Mouse (Mus musculus) cerebellum, adult 2 months (tissue): Measurements from ENCODE around the gene Nptn. TPM values are rescaled to one million over a fixed set of nuclear protein-coding genes. Genes with fewer than 3 reads are reported as not detected.

ENCODE experiments used
- DNase-seq, 2 experiments: peaks; one replicate each; pipeline ENCODE4 v3.0.0; 2021
- H3K27ac ChIP-seq: fragments of 200-500 bp; 2 replicates; pipeline ENCODE4 v1.5.1; 2012; ENCODE audit warnings: low read length, control low read depth, inconsistent platforms; ENCODE audit not compliant: insufficient read depth
- H3K27me3 ChIP-seq: fragments of 200-500 bp; 2 replicates; pipeline ENCODE4 v1.6.1; 2012; ENCODE audit warnings: inconsistent platforms, mild to moderate bottlenecking, low read length, moderate library complexity; ENCODE audit not compliant: control insufficient read depth, insufficient read depth
- H3K4me1 ChIP-seq: fragments of 200-500 bp; 2 replicates; pipeline ENCODE4 v1.6.1; 2011; ENCODE audit warnings: low read length; ENCODE audit not compliant: control insufficient read depth, insufficient read depth
- H3K4me3 ChIP-seq: fragments of 200-500 bp; replicated peaks from 2 replicates; pipeline ENCODE3; 2011; ENCODE audit warnings: mild to moderate bottlenecking, low read depth, low read length, control low read depth; ENCODE audit not compliant: insufficient read depth
- CTCF ChIP-seq: fragments of 200-500 bp; IDR thresholded peaks from 2 replicates; pipeline ENCODE4 v1.5.1; 2011; ENCODE audit warnings: low read depth, mild to moderate bottlenecking, control low read depth, low read length, moderate library complexity, borderline replicate concordance; ENCODE audit not compliant: insufficient read depth
- POLR2A ChIP-seq: fragments of 200-500 bp; IDR thresholded peaks from 2 replicates; pipeline ENCODE4 v1.6.1; 2011; ENCODE audit warnings: low read length, control low read depth, borderline replicate concordance; ENCODE audit not compliant: insufficient read depth
- WGBS: fragments of 180-500 bp; shearing (Covaris S2); methylation state at CpG from one replicate; pipeline ENCODE4 v1.1.7; 2018; 5-methylcytosine and 5-hydroxymethylcytosine counted together
- polyA plus RNA-seq: library from polyadenylated mRNA; depleted of rRNA; stranded (reverse); fragments of >200 nt; gene quantifications from 2 replicates; pipeline ENCODE4 v1.2.3, GENCODE M21; 2012

Nptn gene
- polyA plus RNA-seq, 1 experiment = 1,284 TPM

GRCm38 (mm10) chr9:58667244-58667643 lies 85.2 kb downstream of the Nptn start:
- Histone ChIP-seq H3K4me3 (no peak overlapping the region), H3K4me1 (0 out of 2 replicates have a peak, but pooled peaks cover 4% of the 10 kb centered on the region), H3K27ac (no peak overlapping the region), H3K27me3 (no peaks in the 10 kb centered on the region)
- DNase-seq = no peak
- WGBS = 90% methylated on average over 9 of the region's 9 CpGs
- TF ChIP-seq CTCF (no peak), POLR2A (no peak)

DNA sequence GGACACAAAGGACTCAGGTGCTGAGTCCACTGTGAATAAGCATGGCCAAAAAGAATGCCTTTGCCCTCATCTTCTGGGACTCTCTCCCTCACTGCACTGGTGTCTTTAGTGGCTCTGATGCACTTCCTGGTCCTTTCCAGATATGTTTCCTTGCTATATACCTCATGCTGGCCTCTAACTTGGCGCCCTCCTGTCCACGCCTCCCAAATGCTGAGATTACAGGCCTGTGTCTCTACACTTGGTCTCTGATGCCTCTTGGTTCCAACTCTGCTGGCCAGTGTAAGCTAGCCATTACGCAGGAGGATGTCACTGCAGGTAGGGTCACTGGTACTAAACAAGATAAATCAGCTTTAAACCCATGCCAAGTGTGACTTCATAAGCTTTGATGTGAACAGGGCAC lies 86.1 kb downstream of the Nptn start:
- 95% methylated on average over 3 of the region's 3 CpGs for WGBS
- no peak overlapping the region for H3K27ac ChIP-seq
- 0 out of 2 replicates have a peak, but pooled peaks cover 4% of the 10 kb centered on the region for H3K4me1 ChIP-seq
- TF ChIP-seq CTCF (no peak), POLR2A (no peak)
- H3K27me3 ChIP-seq = no peaks in the 10 kb centered on the region
- no peak for DNase-seq
- no peak overlapping the region for H3K4me3 ChIP-seq

GRCm38 (mm10) chr9:58669071-58669470 lies 87.0 kb downstream of the Nptn start:
- 12% methylated on average over 3 of the region's 3 CpGs for WGBS
- no peak overlapping the region for H3K27ac ChIP-seq
- peak in 1 of 2 experiments; percentile 65 for DNase-seq
- no peaks in the 10 kb centered on the region for H3K27me3 ChIP-seq
- H3K4me3 ChIP-seq = no peak overlapping the region
- H3K4me1 ChIP-seq = 0 out of 2 replicates have a peak, but pooled peaks cover 4% of the 10 kb centered on the region
- no peak for TF ChIP-seq POLR2A
- no peak for TF ChIP-seq CTCF

- Histone ChIP-seq H3K4me1 (0 out of 2 replicates have a peak, but pooled peaks cover 4% of the 10 kb centered on the region), H3K27ac (no peak overlapping the region), H3K27me3 (no peaks in the 10 kb centered on the region), H3K4me3 (no peak overlapping the region)
- TF ChIP-seq CTCF (no peak), POLR2A (no peak)
- no peak for DNase-seq
- whole genome bisulfite sequencing = 91% methylated on average over 6 of the region's 6 CpGs
Measured at GRCm38 (mm10) chr9:58669819-58670218, 87.8 kb downstream of the Nptn start.

DNA sequence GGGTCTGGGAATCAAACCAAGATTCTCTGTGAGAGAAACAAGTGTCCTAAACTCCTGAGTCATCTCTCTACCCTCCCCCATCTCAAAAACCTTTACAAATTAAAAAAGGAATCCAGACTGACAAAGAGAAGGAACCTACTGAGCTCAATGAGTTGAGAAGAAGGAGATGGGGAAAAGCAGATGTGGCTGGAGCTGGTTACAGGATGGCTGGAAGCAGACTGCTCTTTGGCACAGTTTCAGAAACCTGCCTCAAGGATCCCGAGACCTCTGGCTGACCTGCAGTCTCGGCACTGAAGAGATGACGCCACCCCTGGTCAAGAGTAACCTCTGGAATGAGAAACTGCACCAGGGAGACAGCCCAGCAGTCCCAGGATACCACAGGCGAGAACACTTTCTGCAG lies 90.4 kb downstream of the Nptn start:
- H3K4me3 ChIP-seq = no peak overlapping the region
- DNase-seq = no peak
- 0 out of 2 replicates have a peak, but pooled peaks cover 4% of the 10 kb centered on the region for H3K4me1 ChIP-seq
- H3K27ac ChIP-seq = no peak overlapping the region
- no peak for TF ChIP-seq CTCF
- TF ChIP-seq POLR2A = no peak
- H3K27me3 ChIP-seq = no peaks in the 10 kb centered on the region; the same call in 1 of the 2 replicates
- 43% methylated on average over 4 of the region's 4 CpGs for WGBS

DNA sequence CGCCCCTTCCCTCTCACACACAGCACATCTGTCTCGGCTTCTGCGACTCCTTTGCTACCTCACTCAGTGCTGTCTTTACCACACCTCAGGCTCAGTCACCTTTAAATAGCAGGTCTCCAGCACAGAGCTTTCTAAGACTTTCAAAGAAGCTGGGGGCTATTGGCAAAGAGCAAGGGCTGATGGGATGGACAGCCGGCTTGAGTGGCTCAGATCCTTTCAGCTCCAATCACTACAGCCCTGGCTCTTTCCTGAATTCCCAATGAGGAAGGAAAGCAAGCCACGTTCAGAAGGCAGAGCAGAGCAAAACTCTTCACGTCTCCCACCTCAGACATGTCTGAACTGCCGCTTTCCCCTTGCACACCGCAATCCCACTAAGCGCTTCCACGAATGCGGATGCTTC lies 92.7 kb downstream of the Nptn start:
- TF ChIP-seq POLR2A (no peak), CTCF (no peak)
- no peaks in the 10 kb centered on the region for H3K4me1 ChIP-seq
- DNase-seq = no peak
- WGBS = 77% methylated on average over 11 of the region's 11 CpGs
- H3K4me3 ChIP-seq = no peak overlapping the region
- no peaks in the 10 kb centered on the region; the same call in 1 of the 2 replicates for H3K27me3 ChIP-seq
- no peak overlapping the region for H3K27ac ChIP-seq

GRCm38 (mm10) chr9:58675371-58675770 lies 93.3 kb downstream of the Nptn start:
- no peak overlapping the region for H3K4me3 ChIP-seq
- DNase-seq = no peak
- WGBS = 68% methylated on average over 6 of the region's 6 CpGs
- no peak overlapping the region for H3K27ac ChIP-seq
- no peak for TF ChIP-seq CTCF
- no peak for TF ChIP-seq POLR2A
- no peaks in the 10 kb centered on the region; the same call in 1 of the 2 replicates for H3K27me3 ChIP-seq
- H3K4me1 ChIP-seq = no peaks in the 10 kb centered on the region

- TF ChIP-seq POLR2A (no peak), CTCF (no peak)
- no peaks in the 10 kb centered on the region; the same call in 1 of the 2 replicates for H3K27me3 ChIP-seq
- 82% methylated on average over 2 of the region's 2 CpGs for WGBS
- DNase-seq = no peak
- H3K4me1 ChIP-seq = peaks cover 4% of the 10 kb centered on the region
- H3K4me3 ChIP-seq = no peak overlapping the region
- H3K27ac ChIP-seq = no peak overlapping the region
Measured at GRCm38 (mm10) chr9:58681411-58681810, 99.4 kb downstream of the Nptn start.

DNA sequence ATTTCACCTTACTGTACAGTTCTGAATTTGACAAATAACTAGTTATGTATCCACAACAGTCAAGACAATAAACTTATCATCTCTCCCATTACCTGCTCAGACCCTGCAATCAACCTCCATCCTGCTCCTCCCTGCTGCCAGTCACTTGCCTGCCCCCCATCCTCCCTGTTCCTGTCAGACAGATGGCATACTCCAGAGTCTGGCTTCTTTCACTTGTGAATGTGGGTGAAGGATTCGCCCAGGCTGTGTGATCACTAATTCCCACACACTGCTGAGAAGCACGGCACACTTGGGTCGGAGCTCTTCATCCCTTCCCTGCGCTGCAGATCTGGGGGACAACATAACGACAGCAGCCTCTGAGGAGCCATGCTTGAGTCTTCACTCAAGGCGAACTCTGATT lies 100.1 kb downstream of the Nptn start:
- WGBS = 41% methylated on average over 6 of the region's 6 CpGs
- no peak for DNase-seq
- TF ChIP-seq CTCF = no peak
- TF ChIP-seq POLR2A = no peak
- no peak overlapping the region for H3K27ac ChIP-seq
- no peaks in the 10 kb centered on the region for H3K27me3 ChIP-seq
- H3K4me3 ChIP-seq = no peak overlapping the region
- peaks cover 4% of the 10 kb centered on the region for H3K4me1 ChIP-seq
